Mouse (Mus musculus) thymus, adult 2 months (tissue): ENCODE data around the gene Immp2l.

Experiments used
- CTCF ChIP-seq: fragments of 200-500 bp; IDR thresholded peaks from 2 replicates; pipeline ENCODE4 v1.5.1; 2012; ENCODE audit warnings: mild to moderate bottlenecking, control low read depth, low read length, moderate library complexity, borderline replicate concordance; ENCODE audit not compliant: control insufficient read depth, poor library complexity, insufficient read depth; ENCODE audit errors: extremely low read depth
- POLR2A ChIP-seq: fragments of 200-500 bp; IDR thresholded peaks from 2 replicates; pipeline ENCODE4 v1.6.1; 2012; ENCODE audit warnings: mild to moderate bottlenecking, low read length, control low read depth, moderate library complexity; ENCODE audit not compliant: control insufficient read depth, poor library complexity, insufficient read depth; ENCODE audit errors: extremely low read depth

- TF ChIP-seq CTCF: no peak
- TF ChIP-seq POLR2A: no peak
These were observed 516.1 kb downstream of the Immp2l start for GRCm38 (mm10) chr12:41539989-41540388.
